Mouse (Mus musculus): ENCODE results near the gene Cluap1. TPM values are rescaled to one million over a fixed set of nuclear protein-coding genes. Genes with fewer than 3 reads are reported as not detected.
A peak's percentile ranks its signal among the peaks of the same experiment; 100 is the strongest.

The Cluap1 gene
- polyA plus RNA-seq, 1 experiment = 8.3 TPM

DNA sequence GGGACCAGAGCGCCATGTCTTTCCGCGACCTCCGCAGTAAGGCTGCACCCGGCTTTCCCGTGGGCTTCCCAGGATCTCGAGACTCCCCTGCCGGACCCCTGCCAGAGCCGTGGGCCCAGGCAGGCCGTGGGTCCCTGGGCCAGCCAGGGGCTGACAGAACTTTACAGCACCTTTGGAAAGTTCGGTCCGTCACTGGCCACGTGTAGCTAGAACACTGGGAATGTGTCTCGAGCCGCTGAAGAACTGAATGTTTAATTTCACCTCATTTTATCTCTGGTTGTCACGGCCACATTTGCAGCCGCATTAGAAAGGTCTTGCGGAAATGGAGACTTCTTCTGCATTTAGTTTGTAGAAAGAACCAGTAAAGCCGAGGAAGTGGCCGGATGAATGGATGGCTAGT is 517 bp downstream of the Cluap1 start:
- H3K4me3 ChIP-seq (ENCODE audit: insufficient read depth, low read depth, low read length) = peak overlapping the region; percentile 74
- H3K36me3 ChIP-seq (ENCODE audit: control insufficient read depth, insufficient read depth, low read length) = peaks cover 1% of the 10 kb centered on the region; the same call in 1 of the 2 replicates
- peak overlapping the region; percentile 45 for H3K27ac ChIP-seq (ENCODE audit: insufficient read depth, low read depth, low read length)
- peaks cover 4% of the 10 kb centered on the region; the same call in 1 of the 2 replicates for H3K4me1 ChIP-seq (ENCODE audit: control insufficient read depth, insufficient read depth, low read length)
- no peak for DNase-seq
- TF ChIP-seq POLR2A (IDR thresholded peaks at IDR 0.05; ENCODE audit: low read depth, low read length) = no peak
- H3K27me3 ChIP-seq (replicated peaks; ENCODE audit: control insufficient read depth, insufficient read depth, low read length) = no peaks in the 10 kb centered on the region
- WGBS = 2% methylated on average over 20 of the region's 20 CpGs

DNA sequence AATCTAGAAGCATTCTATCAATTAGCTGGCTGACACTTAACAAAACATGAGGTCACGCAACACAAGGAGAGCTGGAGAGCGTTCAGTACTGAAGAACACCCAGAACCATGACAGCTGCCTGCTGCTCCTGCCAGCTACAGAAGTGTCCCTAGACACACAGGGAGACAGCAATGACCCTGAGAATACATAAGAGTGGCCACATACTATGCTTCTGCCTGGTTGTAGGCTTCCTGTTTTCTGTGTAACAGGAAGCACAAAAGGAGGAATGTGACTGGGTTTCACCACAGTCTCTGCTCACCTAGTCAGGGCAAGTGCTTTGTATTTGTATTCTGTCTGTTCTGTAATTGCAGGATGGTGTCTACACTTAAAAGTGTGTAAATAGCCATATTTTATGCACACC is 12.2 kb downstream of the Cluap1 start:
- Histone ChIP-seq H3K36me3 (ENCODE audit: control insufficient read depth, insufficient read depth, low read length) (peaks cover 13% of the 10 kb centered on the region), H3K4me3 (ENCODE audit: insufficient read depth, low read depth, low read length) (no peak overlapping the region), H3K27ac (ENCODE audit: insufficient read depth, low read depth, low read length) (no peak overlapping the region), H3K4me1 (ENCODE audit: control insufficient read depth, insufficient read depth, low read length) (no peaks in the 10 kb centered on the region), H3K27me3 (replicated peaks; ENCODE audit: control insufficient read depth, insufficient read depth, low read length) (no peaks in the 10 kb centered on the region)
- DNase-seq = no peak
- no peak for TF ChIP-seq CTCF (conservative IDR thresholded peaks at IDR 0.05; ENCODE audit: insufficient read depth, insufficient read length, low read depth, low read length)
- TF ChIP-seq POLR2A (IDR thresholded peaks at IDR 0.05; ENCODE audit: low read depth, low read length) = no peak
- WGBS = 94% methylated on average over 2 of the region's 2 CpGs

DNA sequence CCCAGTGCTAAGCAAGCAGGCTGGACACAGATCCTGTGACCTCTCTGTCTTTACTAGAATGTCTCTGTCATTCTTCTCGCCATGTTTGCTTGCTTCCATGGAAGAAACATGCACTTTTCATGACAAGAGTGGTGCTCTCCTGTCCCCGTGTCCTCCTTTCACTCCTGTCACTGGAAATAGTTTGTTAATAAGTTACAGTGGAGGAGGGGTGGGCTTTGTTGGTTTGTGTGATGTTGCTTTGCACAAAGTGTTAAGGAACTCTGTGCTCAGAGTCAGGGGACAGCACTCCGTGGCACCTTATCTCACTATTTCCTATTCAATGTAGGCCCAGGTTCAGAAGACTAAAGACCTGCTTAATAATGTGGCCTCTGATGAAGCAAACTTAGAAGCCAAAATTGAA is 14.9 kb downstream of the Cluap1 start:
- TF ChIP-seq POLR2A (IDR thresholded peaks at IDR 0.05; ENCODE audit: low read depth, low read length) (no peak), CTCF (conservative IDR thresholded peaks at IDR 0.05; ENCODE audit: insufficient read depth, insufficient read length, low read depth, low read length) (no peak)
- Histone ChIP-seq H3K4me1 (ENCODE audit: control insufficient read depth, insufficient read depth, low read length) (no peaks in the 10 kb centered on the region), H3K36me3 (ENCODE audit: control insufficient read depth, insufficient read depth, low read length) (peaks cover 9% of the 10 kb centered on the region), H3K27me3 (replicated peaks; ENCODE audit: control insufficient read depth, insufficient read depth, low read length) (no peaks in the 10 kb centered on the region), H3K27ac (ENCODE audit: insufficient read depth, low read depth, low read length) (no peak overlapping the region), H3K4me3 (ENCODE audit: insufficient read depth, low read depth, low read length) (no peak overlapping the region)
- 80% methylated on average over 3 of the region's 3 CpGs for WGBS
- DNase-seq = no peak

DNA sequence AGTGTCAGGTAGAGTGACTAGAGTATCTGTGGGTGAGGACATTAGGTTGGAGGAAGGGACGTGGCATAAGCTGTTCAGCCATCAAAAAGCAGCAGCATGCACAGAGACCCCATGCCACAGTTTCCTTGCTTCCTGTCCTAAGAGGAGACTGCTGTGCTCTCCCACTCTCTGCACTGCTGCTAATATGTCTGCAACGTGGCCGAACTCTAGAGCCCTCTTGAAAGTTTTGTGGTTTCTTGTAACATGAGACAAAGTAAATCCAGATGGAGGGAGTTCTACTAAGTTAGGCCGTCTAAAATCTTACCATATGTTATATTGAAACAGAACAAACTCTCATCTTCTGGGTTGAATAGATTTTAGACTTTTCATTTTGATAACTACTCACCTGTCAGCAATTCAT is 15.4 kb downstream of the Cluap1 start:
- Histone ChIP-seq H3K27ac (ENCODE audit: insufficient read depth, low read depth, low read length) (no peak overlapping the region), H3K36me3 (ENCODE audit: control insufficient read depth, insufficient read depth, low read length) (peaks cover 9% of the 10 kb centered on the region)
- WGBS = 55% methylated on average over 4 of the region's 4 CpGs

DNA sequence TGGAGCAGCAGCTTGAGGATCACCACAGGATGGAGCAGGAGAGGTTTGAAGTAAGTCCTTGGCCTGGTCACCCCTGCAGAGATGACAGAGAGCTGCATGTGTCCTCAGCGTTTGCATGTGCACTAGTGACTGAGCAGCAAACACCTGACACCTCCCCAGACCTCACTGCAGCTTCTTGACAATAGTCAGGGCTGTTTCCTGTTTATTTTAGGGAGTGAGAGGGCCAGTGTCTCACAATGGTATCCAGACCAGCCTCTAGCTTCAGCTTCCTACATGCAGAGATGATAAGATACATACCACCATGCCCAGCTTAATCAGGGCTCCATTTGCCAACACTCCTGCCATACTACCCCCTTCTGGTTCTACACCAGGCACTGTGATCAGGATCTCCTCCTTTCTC is 20.0 kb downstream of the Cluap1 start:
- H3K27ac ChIP-seq (ENCODE audit: insufficient read depth, low read depth, low read length) = no peak overlapping the region
- no peaks in the 10 kb centered on the region for H3K27me3 ChIP-seq (replicated peaks; ENCODE audit: control insufficient read depth, insufficient read depth, low read length)
- H3K4me3 ChIP-seq (ENCODE audit: insufficient read depth, low read depth, low read length) = no peak overlapping the region
- DNase-seq = no peak
- WGBS = 46% methylated on average over 1 of the region's 1 CpGs
- TF ChIP-seq CTCF (conservative IDR thresholded peaks at IDR 0.05; ENCODE audit: insufficient read depth, insufficient read length, low read depth, low read length) = no peak
- no peak for TF ChIP-seq POLR2A (IDR thresholded peaks at IDR 0.05; ENCODE audit: low read depth, low read length)
- peaks cover 7% of the 10 kb centered on the region for H3K36me3 ChIP-seq (ENCODE audit: control insufficient read depth, insufficient read depth, low read length)
- H3K4me1 ChIP-seq (ENCODE audit: control insufficient read depth, insufficient read depth, low read length) = no peaks in the 10 kb centered on the region

More for the DNA sequence above, 15.4 kb downstream of the Cluap1 start:
- Histone ChIP-seq H3K27me3 (replicated peaks; ENCODE audit: control insufficient read depth, insufficient read depth, low read length) (no peaks in the 10 kb centered on the region), H3K4me3 (ENCODE audit: insufficient read depth, low read depth, low read length) (no peak overlapping the region), H3K4me1 (ENCODE audit: control insufficient read depth, insufficient read depth, low read length) (no peaks in the 10 kb centered on the region)
- no peak for TF ChIP-seq CTCF (conservative IDR thresholded peaks at IDR 0.05; ENCODE audit: insufficient read depth, insufficient read length, low read depth, low read length)
- TF ChIP-seq POLR2A (IDR thresholded peaks at IDR 0.05; ENCODE audit: low read depth, low read length) = no peak
- no peak for DNase-seq

DNA sequence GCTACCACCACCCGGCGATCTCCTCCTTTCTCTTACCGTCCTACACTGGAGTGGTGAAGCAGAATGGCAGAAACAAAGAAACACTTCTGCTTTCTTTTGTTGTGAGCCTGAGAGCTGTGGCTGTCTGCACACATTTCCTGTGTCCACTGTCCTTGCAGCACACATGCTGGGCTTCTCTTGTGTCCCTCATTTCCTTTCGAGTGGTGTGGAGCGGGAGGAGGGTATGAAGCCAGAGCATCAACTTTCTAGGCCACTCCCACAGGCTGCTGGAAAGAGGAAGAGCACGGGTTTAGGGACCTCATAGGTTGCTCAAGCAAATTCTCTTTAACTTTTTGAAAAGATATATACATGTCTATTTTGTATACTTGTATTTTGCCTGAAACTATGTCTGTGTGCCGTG is 20.6 kb downstream of the Cluap1 start:
- Histone ChIP-seq H3K27me3 (replicated peaks; ENCODE audit: control insufficient read depth, insufficient read depth, low read length) (no peaks in the 10 kb centered on the region), H3K27ac (ENCODE audit: insufficient read depth, low read depth, low read length) (no peak overlapping the region), H3K4me1 (ENCODE audit: control insufficient read depth, insufficient read depth, low read length) (peaks cover 4% of the 10 kb centered on the region; the same call in 1 of the 2 replicates), H3K36me3 (ENCODE audit: control insufficient read depth, insufficient read depth, low read length) (peaks cover 7% of the 10 kb centered on the region), H3K4me3 (ENCODE audit: insufficient read depth, low read depth, low read length) (no peak overlapping the region)
- 73% methylated on average over 7 of the region's 7 CpGs for WGBS
- no peak for DNase-seq
- no peak for TF ChIP-seq CTCF (conservative IDR thresholded peaks at IDR 0.05; ENCODE audit: insufficient read depth, insufficient read length, low read depth, low read length)
- no peak for TF ChIP-seq POLR2A (IDR thresholded peaks at IDR 0.05; ENCODE audit: low read depth, low read length)

DNA sequence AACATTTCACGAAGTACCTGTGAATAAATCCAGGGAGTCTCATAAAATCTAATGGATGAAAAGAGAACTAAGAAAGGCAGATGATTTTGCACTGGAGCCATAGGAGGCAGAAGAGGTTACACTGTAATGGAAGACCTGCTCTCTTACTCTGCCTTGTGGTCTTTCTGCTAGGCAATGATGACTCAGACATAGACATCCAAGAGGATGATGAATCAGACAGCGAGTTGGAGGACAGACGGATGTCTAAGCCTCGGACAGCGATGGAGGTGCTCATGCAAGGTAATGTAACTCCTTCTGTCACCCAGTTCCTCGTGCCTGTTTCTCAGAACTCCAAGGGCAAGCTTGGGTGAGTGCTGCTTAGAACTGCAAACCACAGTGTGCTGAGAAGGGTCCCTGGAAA is 24.9 kb downstream of the Cluap1 start:
- DNase-seq = no peak
- H3K4me3 ChIP-seq (ENCODE audit: insufficient read depth, low read depth, low read length) = no peak overlapping the region
- peaks cover 4% of the 10 kb centered on the region; the same call in 1 of the 2 replicates for H3K4me1 ChIP-seq (ENCODE audit: control insufficient read depth, insufficient read depth, low read length)
- H3K36me3 ChIP-seq (ENCODE audit: control insufficient read depth, insufficient read depth, low read length) = peaks cover 2% of the 10 kb centered on the region
- H3K27ac ChIP-seq (ENCODE audit: insufficient read depth, low read depth, low read length) = 0 out of 2 replicates have a peak overlapping the region, but pooled peaks have one; percentile 44
- WGBS = 87% methylated on average over 6 of the region's 6 CpGs
- H3K27me3 ChIP-seq (replicated peaks; ENCODE audit: control insufficient read depth, insufficient read depth, low read length) = no peaks in the 10 kb centered on the region
- TF ChIP-seq CTCF (conservative IDR thresholded peaks at IDR 0.05; ENCODE audit: insufficient read depth, insufficient read length, low read depth, low read length) = no peak
- no peak for TF ChIP-seq POLR2A (IDR thresholded peaks at IDR 0.05; ENCODE audit: low read depth, low read length)

Data from kidney, adult 2 months (tissue).